Mouse (Mus musculus) forebrain, embryonic 11.5 days (tissue): Measurements from ENCODE around the gene Ndrg3. TPM values are rescaled to one million over a fixed set of nuclear protein-coding genes. Genes with fewer than 3 reads are reported as not detected.
"Not testable (repeated sequence)": the region's sequence is repeated elsewhere in the genome, so short reads cannot be mapped to it uniquely, and the experiment has no call there.

Experiments used
- ATAC-seq: fragments of 200-750 bp; cut with Nextera tagmentation; replicated peaks from 2 replicates; pipeline ENCODE4 v1.8.0; 2017; ENCODE audit warnings: moderate TSS enrichment; ENCODE audit not compliant: low FRiP score
- DNase-seq: peaks from one replicate; pipeline ENCODE4 v3.0.0-alpha.2; 2017; ENCODE audit warnings: low spot score
- H3K27ac ChIP-seq: fragments of 300-500 bp; sonication (generic); 2 replicates; pipeline ENCODE4 v1.5.1; 2014; ENCODE audit warnings: low read depth, low read length
- H3K27me3 ChIP-seq: fragments of 300-500 bp; sonication (generic); 2 replicates; pipeline ENCODE4 v1.6.1; 2014; ENCODE audit warnings: mild to moderate bottlenecking, low read length, mixed read lengths; ENCODE audit not compliant: control insufficient read depth, insufficient read depth
- H3K36me3 ChIP-seq: fragments of 300-500 bp; sonication (generic); 2 replicates; pipeline ENCODE4 v1.6.1; 2014; ENCODE audit warnings: mild to moderate bottlenecking, low read length, moderate library complexity, mixed read lengths; ENCODE audit not compliant: control insufficient read depth, insufficient read depth
- H3K4me1 ChIP-seq: fragments of 300-500 bp; sonication (generic); replicated peaks from 2 replicates; pipeline ENCODE4 v1.6.1; 2014; ENCODE audit warnings: low read length, mixed read lengths; ENCODE audit not compliant: control insufficient read depth, insufficient read depth
- H3K4me2 ChIP-seq: fragments of 300-500 bp; sonication (generic); 2 replicates; pipeline ENCODE4 v1.6.1; 2014; ENCODE audit warnings: low read depth, mild to moderate bottlenecking, low read length, moderate library complexity, mixed read lengths; ENCODE audit not compliant: severe bottlenecking
- H3K4me3 ChIP-seq: fragments of 300-500 bp; sonication (generic); 2 replicates; pipeline ENCODE4 v1.5.1; 2014; ENCODE audit warnings: low read depth, low read length
- H3K9ac ChIP-seq: fragments of 300-500 bp; sonication (generic); 2 replicates; pipeline ENCODE4 v1.6.1; 2014; ENCODE audit warnings: low read length
- H3K9me3 ChIP-seq: fragments of 300-500 bp; sonication (generic); 2 replicates; pipeline ENCODE4 v1.6.1; 2016; ENCODE audit warnings: low read length, mixed read lengths; ENCODE audit not compliant: control insufficient read depth
- WGBS: fragments of 180-500 bp; shearing (Covaris S2); extraction: QIAGEN DNeasy Blood & Tissue Kit; methylation state at CpG from one replicate; pipeline ENCODE4 v1.1.7; 2014; 5-methylcytosine and 5-hydroxymethylcytosine counted together
- polyA plus RNA-seq: library from polyadenylated mRNA; unstranded; fragments of >200 nt; fragmentation: Nextera tagmentation; extraction: Ambion mirVana; gene quantifications from 2 replicates; pipeline ENCODE4 v1.2.1, GENCODE M21; 2014

Gene Ndrg3
- polyA plus RNA-seq, 1 experiment from 2014 or later = 51.1 TPM

DNA sequence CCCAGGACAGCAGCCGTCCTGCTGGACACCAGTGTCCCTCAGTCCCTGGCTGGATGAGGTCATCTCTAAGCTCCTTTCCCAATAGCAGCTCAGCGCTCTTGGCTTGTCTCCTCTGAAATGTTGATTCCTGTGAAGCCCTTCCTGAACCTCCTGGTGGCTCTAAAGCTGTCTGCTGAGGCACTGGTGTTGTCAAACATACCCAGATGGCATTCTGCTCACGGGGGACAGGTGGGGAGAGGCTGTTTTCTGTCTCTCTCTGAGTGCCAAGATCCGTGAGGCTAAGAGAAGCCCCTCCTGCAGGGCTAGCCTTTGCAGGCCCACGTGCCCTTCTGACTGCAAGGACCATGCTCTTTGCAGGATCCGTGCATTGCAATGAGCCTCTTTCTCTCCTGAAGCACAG, 51.9 kb downstream of the Ndrg3 start:
- not testable (repeated sequence) for H3K27me3 ChIP-seq, H3K9me3 ChIP-seq, H3K4me1 ChIP-seq, H3K9ac ChIP-seq, H3K4me3 ChIP-seq, DNase-seq, H3K27ac ChIP-seq, H3K4me2 ChIP-seq, H3K36me3 ChIP-seq, ATAC-seq
- WGBS = 76% methylated on average over 6 of the region's 6 CpGs

DNA sequence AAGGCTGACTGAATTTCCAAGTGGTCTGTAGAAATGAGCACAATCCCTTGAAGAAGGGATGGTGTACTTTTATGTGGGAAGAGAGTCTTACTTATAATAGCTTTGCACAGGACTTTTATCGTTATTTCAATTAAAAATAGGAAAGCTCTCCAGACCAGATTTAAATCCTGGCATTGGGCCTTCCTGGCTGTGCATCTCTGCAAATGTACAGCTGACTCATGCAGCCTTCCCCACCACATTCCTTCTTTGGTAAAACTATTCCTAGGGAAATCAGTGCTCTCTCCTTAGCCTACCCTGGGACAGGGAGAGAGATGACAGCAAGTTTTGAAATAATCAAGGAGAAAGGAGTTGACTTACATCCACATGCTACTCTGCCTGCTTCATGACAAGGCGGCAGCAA, 54.1 kb downstream of the Ndrg3 start:
- Histone ChIP-seq H3K27ac (no peak overlapping the region), H3K9ac (no peak overlapping the region), H3K4me2 (no peak overlapping the region), H3K4me3 (no peak overlapping the region), H3K27me3 (no peaks in the 10 kb centered on the region), H3K9me3 (no peaks in the 10 kb centered on the region), H3K36me3 (no peaks in the 10 kb centered on the region), H3K4me1 (no peaks in the 10 kb centered on the region)
- WGBS = 97% methylated on average over 2 of the region's 2 CpGs
- ATAC-seq (no peak), DNase-seq (no peak)

DNA sequence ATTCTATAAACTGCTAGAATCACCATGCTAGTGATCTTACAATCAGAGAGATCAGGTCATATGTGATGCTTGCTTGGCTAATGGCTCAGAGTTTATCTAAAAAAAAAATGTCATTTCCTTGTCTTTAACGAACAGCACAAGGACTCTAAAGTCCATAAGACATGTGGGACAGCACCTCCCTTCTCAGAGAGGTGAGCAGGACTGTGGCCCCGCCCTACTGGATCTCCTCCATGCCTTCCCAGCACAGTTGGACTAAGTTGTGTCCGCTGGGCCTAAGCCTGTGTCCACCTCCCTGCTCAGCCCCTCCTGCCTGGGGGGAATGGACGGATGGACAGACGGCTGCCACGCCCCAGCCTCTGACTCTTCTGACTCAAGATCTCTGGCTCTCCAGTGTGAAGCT, 56.9 kb downstream of the Ndrg3 start:
- Histone ChIP-seq H3K27ac (no peak overlapping the region), H3K9ac (no peak overlapping the region), H3K36me3 (no peaks in the 10 kb centered on the region), H3K4me2 (no peak overlapping the region), H3K4me1 (no peaks in the 10 kb centered on the region), H3K27me3 (no peaks in the 10 kb centered on the region), H3K9me3 (no peaks in the 10 kb centered on the region), H3K4me3 (no peak overlapping the region)
- ATAC-seq = no peak
- DNase-seq = no peak
- 83% methylated on average over 6 of the region's 6 CpGs for WGBS

DNA sequence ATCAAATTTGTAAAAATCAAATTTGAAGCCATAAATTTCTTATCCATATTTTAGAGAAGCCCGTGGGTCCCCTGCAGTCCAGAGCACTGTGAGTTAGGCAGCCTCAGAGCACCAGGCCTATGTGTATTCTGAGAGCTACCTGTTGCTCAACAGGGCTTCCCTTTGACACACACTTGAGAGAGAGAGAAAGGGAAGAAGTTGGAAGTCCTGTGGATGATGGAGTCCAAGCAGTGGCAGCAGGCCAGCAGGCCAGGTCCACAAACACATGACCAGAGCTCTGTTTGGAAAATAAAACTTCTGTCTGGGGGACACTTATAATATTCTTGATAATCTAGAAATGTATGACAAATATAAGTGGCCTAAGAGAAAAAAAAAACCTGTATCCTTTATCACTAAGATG, 58.4 kb downstream of the Ndrg3 start:
- WGBS = 87% methylated on average over 1 of the region's 1 CpGs
- no peak for ATAC-seq
- no peak overlapping the region for H3K27ac ChIP-seq
- no peak overlapping the region for H3K9ac ChIP-seq
- H3K4me2 ChIP-seq = no peak overlapping the region
- no peak overlapping the region for H3K4me3 ChIP-seq
- H3K9me3 ChIP-seq = no peaks in the 10 kb centered on the region
- H3K27me3 ChIP-seq = no peaks in the 10 kb centered on the region
- DNase-seq = no peak
- H3K4me1 ChIP-seq = no peaks in the 10 kb centered on the region
- H3K36me3 ChIP-seq = no peaks in the 10 kb centered on the region

DNA sequence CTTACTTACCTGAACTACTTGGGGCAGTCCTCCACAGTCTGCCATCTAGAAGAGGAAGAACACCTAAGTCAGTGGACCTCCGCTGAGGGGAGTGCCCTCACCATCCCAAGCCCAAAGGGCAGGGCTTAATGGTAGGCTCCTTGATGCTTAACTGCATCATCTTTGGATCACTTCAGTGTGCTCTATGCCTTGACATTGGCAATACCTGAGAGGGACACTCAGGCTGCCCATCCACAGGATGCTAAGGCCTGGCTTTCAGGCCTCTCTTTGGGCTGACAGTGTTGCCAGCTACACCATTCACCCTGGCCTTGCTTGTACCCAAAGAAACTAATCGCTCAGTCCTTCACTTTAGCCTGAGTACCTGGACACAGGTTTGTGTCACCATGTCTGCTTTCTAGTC, 60.4 kb downstream of the Ndrg3 start:
- Histone ChIP-seq H3K27ac (no peak overlapping the region), H3K27me3 (no peaks in the 10 kb centered on the region), H3K9me3 (no peaks in the 10 kb centered on the region), H3K4me3 (no peak overlapping the region), H3K4me1 (no peaks in the 10 kb centered on the region), H3K9ac (no peak overlapping the region), H3K4me2 (no peak overlapping the region), H3K36me3 (no peaks in the 10 kb centered on the region)
- 94% methylated on average over 2 of the region's 2 CpGs for WGBS
- DNase-seq (no peak), ATAC-seq (no peak)

DNA sequence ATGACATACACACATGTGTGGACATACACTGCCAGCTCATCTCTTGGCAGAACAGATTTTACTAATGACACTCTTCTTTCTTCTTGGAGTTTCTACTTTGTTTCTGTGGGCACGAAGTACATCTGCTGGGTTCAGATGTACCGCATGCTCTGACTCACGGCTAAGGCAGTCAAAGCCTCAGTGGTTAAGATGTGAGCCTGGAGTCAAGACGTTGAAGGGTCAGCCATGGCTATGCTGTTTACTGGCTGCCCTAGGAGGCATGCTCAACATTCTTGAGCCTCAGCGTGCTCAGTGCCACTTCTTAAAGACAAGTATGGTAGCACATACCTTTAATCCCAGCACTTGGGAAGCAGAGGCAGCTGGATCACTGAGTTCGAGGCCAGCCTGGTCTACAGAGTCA, 61.3 kb downstream of the Ndrg3 start:
- DNase-seq = no peak
- H3K4me2 ChIP-seq = no peak overlapping the region
- 90% methylated on average over 6 of the region's 6 CpGs for WGBS
- H3K4me3 ChIP-seq = no peak overlapping the region
- no peak overlapping the region for H3K9ac ChIP-seq
- no peaks in the 10 kb centered on the region for H3K27me3 ChIP-seq
- ATAC-seq = no peak
- no peaks in the 10 kb centered on the region for H3K4me1 ChIP-seq
- H3K9me3 ChIP-seq = no peaks in the 10 kb centered on the region
- no peaks in the 10 kb centered on the region for H3K36me3 ChIP-seq
- no peak overlapping the region for H3K27ac ChIP-seq

DNA sequence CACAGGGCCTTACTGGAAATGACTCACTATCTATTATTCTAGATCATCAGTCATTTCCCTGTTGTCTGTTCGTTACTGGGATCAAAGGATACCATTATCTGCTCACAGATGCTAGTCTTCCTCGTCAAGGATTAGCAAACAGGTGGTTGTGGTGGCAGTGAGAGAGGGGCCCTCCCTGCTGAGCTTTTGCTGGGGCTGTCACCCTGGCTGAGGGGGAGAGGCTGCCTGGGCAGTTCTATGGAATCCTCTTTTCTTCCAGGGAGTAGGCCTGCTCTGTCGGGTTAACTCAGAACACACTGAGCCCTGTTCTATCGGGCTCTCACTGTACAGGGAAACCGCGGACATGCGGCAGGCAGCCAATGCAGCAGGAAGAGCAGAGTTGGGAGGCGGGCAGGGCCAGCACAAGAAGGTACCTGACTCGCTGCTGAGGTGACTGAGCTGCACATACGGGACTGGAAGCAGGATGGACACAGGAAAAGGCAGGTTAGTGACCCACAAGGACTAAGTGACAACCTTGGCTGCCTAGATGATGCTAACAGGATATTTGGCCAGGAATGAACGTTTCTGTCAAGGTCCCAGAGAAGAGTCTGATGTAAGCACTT, 62.2 kb downstream of the Ndrg3 start:
- no peak for ATAC-seq
- WGBS = 60% methylated on average over 11 of the region's 11 CpGs
- Histone ChIP-seq H3K36me3 (no peaks in the 10 kb centered on the region), H3K9ac (no peak overlapping the region), H3K9me3 (no peaks in the 10 kb centered on the region), H3K4me3 (no peak overlapping the region), H3K27ac (no peak overlapping the region), H3K4me1 (no peaks in the 10 kb centered on the region), H3K27me3 (no peaks in the 10 kb centered on the region), H3K4me2 (no peak overlapping the region)
- no peak for DNase-seq

DNA sequence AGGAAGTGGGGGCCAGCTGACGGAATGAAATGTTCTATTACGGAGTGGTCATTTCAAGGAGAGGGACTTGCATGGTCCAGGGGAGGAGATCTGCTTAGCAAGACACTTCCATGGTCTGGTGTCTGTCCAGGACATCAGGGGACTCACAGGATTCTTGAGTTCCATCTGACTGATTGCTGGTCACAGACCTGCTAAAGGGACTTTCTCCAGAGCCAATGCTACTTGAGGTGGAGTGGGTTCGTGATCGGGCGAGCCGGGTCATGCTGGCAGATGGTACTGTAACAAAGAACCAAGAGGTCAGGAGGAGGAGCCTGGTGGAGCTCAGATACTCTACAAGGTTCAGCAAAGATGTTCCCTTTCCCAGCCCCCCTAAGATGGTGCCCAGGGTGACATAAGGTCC, 63.2 kb downstream of the Ndrg3 start:
- no peak overlapping the region for H3K4me3 ChIP-seq

DNA sequence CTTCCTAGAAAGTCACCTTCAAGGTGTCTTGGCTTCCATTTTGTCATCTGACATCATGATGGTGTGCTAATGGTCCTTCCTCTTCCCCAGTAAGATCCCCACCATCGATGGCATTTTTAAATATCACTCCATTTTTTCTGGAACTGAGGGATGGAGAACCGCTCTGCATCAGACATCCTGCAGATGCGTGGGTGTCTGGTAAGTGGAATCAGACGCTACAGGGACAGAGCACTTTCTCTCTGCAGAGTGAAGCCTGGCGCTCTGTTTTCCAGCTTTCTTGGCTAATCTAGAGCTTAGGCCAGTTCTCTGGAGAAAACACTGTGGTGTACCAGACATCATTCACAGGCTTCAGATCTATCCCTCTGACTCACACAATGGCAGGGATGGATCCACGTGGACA, 64.2 kb downstream of the Ndrg3 start:
- no peaks in the 10 kb centered on the region for H3K27me3 ChIP-seq
- no peaks in the 10 kb centered on the region for H3K4me1 ChIP-seq
- no peaks in the 10 kb centered on the region for H3K9me3 ChIP-seq
- H3K4me3 ChIP-seq = no peak overlapping the region
- no peak overlapping the region for H3K9ac ChIP-seq
- H3K36me3 ChIP-seq = no peaks in the 10 kb centered on the region
- no peak for ATAC-seq
- DNase-seq = no peak
- H3K27ac ChIP-seq = no peak overlapping the region
- no peak overlapping the region for H3K4me2 ChIP-seq
- WGBS = 90% methylated on average over 6 of the region's 6 CpGs

More for the DNA sequence above, 63.2 kb downstream of the Ndrg3 start:
- ATAC-seq = no peak
- no peaks in the 10 kb centered on the region for H3K4me1 ChIP-seq
- DNase-seq = no peak
- H3K27me3 ChIP-seq = no peaks in the 10 kb centered on the region
- no peaks in the 10 kb centered on the region for H3K36me3 ChIP-seq
- H3K9me3 ChIP-seq = no peaks in the 10 kb centered on the region
- H3K27ac ChIP-seq = no peak overlapping the region
- WGBS = 96% methylated on average over 6 of the region's 6 CpGs
- no peak overlapping the region for H3K4me2 ChIP-seq
- H3K9ac ChIP-seq = no peak overlapping the region
